Mouse (Mus musculus) gastrocnemius, postnatal 14 days (tissue): ENCODE data around the gene Zbtb38. TPM values are rescaled to one million over a fixed set of nuclear protein-coding genes. Genes with fewer than 3 reads are reported as not detected.
"Not testable (repeated sequence)": the region's sequence is repeated elsewhere in the genome, so short reads cannot be mapped to it uniquely, and the experiment has no call there.

Source experiments
- DNase-seq: peaks from one replicate; pipeline ENCODE4 v3.0.0; 2021; ENCODE audit warnings: mixed read lengths
- intact Hi-C: fragments of 180-260 bp; cut with DNase I; formaldehyde crosslinking; loops from one replicate; pipeline ENCODE4 v1.15.1; 2025; ENCODE audit warnings: low total_unique reads
- total RNA-seq, 2 experiments: library from RNA; stranded (reverse); gene quantifications; 2 replicates each; pipeline ENCODE4 v1.2.3; 2021

The Zbtb38 gene
- total RNA-seq, 2 experiments from 2014 or later: 12.9 to 14.6 TPM

DNA sequence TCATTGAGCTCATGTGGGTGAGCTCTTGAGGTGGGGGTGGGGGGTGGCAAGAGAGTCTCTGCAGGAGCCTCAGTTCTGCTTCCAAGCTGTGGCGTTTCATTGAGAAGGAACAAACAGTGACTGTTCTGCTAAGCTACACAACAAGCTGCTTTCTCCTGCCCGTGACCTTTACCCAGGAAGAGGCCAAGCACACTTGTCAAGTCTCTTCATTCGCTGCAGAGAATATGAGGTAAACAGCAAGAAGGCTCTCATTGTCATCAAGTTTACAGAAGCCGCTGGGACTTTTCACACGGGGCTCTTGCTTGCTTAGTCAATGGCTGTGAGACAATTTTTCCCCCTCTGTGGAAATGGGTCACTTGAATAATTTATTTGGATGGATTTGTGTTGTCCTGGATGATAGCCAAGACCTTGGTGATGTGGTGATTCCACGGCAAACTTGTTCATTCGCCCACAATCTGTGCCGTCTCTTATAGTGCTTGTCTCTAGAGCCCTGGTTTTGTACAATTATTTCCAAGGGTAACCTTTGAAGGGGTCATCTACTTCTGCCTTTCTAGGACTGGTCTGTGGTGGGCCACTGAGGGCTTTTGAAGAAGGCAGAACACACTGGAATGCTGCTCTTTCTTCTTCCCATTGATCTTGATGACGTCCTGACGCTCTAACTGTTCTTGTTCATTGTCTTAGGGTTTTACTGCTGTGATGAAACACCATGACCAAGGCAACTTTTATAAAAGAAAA lies 92.0 kb downstream of the Zbtb38 start:
- DNase-seq: no peak
- intact Hi-C loops: no loop called here

- DNase-seq: no peak
- intact Hi-C loops: no loop called here
These were observed 92.8 kb downstream of the Zbtb38 start for GRCm38 (mm10) chr9:96659801-96660200.

- intact Hi-C loops: no loop called here
- DNase-seq: no peak
These were observed 99.1 kb downstream of the Zbtb38 start for GRCm38 (mm10) chr9:96653538-96653937.

DNA sequence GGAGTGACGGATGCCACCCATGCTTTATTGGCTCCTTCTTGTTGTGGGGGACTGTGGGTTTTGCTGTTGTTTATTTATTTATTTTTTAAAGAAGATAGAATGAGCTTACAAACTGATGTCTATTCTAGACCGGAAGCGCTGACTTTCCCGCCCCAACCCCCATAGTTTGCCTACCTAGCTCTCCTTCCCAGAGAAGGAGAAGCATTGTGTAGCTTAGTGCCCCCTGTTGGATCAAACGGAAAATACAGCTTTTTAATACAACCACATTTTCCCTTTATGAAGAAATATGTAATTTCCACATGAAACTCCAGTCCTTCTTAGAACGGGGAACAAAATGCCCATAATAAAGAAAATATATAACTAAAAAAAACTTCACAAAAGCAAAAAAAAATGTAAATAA lies 99.9 kb downstream of the Zbtb38 start:
- DNase-seq: no peak
- intact Hi-C loops: no loop called here

- no peak for DNase-seq
- intact Hi-C loops: loop anchor here (2.0 kb wide), 1 partner anchor 78 kb away; no protein-coding TSS in a partner anchor
These were observed 101.8 kb downstream of the Zbtb38 start for GRCm38 (mm10) chr9:96650807-96651206.

DNA sequence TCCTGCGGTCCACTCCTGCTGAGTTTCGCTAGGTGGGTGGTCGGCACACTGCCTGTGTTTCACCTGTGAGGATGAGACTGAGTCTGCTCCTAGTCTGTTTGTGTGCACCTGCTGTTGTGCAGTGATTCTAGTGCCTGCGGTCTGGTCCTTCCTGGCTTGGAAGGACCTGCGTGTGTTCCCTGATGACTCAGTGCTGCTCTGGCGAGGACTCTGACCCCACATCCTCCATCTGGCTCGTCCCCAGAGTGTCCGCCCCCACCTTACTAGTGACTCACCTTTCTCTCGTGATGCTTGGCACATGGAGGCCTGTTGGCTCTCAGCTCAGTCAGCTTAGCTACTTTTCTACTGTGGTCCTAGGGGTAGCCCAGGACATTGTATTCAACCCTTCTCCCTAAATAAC lies 102.7 kb downstream of the Zbtb38 start:
- intact Hi-C loops: loop anchor here (2.0 to 10.0 kb wide), 2 partner anchors 55 to 77 kb away; no protein-coding TSS in a partner anchor
- no peak for DNase-seq

DNA sequence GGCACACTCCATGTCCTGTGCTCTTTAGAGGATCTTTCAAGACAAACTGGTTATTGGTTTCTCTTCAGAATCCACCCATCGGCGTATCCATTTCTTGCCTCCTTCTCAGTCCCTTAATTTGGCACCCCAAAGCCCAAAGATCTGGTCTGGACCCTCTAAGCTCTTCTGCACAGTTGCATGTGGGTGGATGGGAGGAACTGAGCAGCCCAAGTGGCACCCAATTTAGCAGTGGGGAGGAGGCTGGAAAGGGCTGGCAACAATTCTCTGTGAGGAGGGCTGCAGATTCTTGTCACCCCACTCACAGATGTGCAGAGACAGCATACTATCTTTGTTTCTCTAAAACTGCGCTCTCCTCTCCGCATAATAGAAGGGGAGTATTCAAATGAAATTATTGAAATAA lies 103.3 kb downstream of the Zbtb38 start:
- no peak for DNase-seq
- intact Hi-C loops: loop anchor here (10.0 kb wide), 1 partner anchor 55 kb away; no protein-coding TSS in a partner anchor

DNA sequence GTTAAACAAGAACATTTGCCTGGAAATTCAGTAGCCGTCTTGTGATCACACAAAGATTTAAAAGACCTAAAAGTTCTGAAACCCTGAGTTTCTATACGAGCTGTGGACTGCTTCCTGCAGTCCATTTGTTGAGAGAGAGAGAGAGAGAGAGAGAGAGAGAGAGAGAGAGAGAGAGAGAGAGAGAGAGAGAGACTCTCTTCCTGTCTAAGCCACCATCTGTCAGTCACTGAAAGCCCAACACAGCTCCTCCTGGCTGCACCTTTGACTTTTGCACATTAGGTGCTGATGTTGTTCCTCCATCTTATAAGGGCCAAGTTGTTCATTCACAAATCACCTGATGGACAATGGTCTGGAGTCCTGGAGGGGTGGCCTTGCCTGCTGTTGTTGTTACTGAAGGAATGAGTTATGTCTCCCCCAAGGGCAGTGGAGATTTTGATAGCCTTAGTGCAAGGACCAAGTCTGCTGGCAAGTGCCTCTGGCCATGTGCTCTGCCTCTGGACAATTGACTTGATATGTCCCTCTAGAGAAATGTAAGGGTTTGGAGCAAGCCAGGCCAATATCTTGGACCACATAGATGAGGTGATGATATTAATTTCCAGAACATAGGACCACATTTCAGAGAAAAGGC lies 105.8 kb downstream of the Zbtb38 start:
- intact Hi-C loops: loop anchor here (10.0 kb wide), 1 partner anchor 52 kb away; no protein-coding TSS in a partner anchor
- DNase-seq: no peak

GRCm38 (mm10) chr9:96644840-96645239 lies 107.8 kb downstream of the Zbtb38 start:
- no peak for DNase-seq
- intact Hi-C loops: loop anchor here (10.0 kb wide), 1 partner anchor 50 kb away; no protein-coding TSS in a partner anchor

DNA sequence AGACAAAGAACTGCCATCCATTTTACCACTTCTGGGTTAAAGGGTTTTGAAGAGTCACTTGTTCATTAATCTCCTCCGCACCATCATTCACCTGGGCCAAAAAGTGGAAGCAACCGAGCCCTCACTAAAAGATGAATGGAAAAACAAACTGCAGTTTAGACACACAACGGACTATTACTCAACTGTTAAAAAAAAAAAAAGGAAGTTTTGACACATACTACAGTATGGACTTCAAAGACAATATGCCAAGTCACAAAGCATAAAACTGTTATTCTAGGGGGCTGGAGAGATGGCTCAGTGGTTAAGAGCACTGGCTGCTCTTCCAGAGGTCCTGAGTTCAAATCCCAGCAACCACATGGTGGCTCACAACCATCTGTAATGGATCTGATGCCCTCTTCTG lies 108.6 kb downstream of the Zbtb38 start:
- intact Hi-C loops: loop anchor here (10.0 kb wide), 1 partner anchor 49 kb away; no protein-coding TSS in a partner anchor
- not testable (repeated sequence) for DNase-seq

DNA sequence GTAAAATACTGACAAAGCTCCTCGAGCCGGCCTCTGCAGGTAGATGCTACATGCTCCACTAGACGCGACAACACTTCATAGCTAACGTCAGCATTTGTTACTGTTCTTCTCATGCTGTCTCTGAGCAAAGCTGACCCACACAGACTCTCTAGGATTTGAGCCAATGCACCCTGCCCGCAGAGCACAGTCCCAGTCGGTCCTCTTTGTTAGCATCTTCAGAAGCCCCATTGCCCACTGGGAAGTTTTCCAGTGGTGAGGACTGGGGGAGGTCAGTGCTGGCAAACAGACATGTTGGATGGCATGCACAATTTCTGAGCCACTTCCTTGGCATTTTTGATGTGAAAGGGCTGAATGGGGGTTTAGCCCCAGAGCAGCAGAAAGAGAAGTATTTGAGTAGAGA lies 113.2 kb downstream of the Zbtb38 start:
- intact Hi-C loops: no loop called here
- DNase-seq: no peak

- no peak for DNase-seq
- intact Hi-C loops: no loop called here
These were observed 114.1 kb downstream of the Zbtb38 start for GRCm38 (mm10) chr9:96638508-96638907.

DNA sequence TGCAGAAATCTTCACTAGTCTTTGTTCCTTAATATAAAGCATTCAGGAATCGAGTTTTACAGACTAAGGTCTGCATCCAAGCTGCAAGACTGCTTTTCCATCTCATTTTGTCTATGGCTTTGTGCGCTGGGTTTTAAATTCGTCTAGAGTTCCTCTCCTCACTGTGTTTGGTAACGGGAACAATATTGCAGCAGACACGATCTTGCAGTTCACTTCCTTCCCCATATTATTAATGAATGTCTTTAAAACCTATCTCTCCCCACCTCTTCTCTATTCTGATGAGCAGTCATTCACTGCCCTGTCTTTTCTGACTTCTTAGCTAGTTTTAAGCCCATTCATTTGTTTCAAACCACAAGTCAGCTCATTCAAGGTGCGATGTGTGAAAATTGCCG lies 115.5 kb downstream of the Zbtb38 start:
- intact Hi-C loops: no loop called here
- DNase-seq: no peak

DNA sequence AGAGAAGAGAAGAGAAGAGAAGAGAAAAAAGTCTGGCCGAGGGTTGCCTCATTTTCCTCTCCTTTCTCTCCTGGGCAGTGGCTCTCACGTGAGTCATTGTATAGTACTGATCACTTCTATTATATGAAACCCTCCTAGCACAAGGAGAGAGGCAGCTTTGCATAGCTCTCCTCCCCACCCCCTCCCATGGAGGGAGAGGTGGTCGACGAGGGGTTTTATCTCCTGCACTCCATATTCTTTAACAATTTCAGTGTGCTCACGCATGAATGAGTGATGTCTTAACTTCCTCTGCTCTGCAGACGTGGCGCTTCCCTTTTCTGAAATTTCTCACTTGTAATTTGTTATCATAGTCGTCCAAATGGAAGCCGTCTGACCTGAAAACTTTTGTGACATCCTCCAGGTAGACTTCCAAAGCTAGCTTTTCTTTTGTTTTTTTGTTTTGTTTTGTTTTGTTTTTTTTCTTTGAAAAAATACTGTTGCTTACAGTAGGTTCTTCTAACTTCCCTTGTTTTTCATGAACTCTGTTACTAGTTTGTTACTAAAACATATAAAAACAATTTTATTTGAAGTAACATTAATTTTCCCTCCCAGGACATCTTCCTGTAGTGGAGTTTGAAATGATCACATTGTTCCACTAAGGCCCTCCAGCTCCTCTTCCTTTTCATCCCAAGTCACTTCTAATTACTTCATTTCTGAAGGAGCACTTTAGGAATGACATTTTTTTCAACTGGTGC lies 116.0 kb downstream of the Zbtb38 start:
- intact Hi-C loops: no loop called here
- DNase-seq: no peak

DNA sequence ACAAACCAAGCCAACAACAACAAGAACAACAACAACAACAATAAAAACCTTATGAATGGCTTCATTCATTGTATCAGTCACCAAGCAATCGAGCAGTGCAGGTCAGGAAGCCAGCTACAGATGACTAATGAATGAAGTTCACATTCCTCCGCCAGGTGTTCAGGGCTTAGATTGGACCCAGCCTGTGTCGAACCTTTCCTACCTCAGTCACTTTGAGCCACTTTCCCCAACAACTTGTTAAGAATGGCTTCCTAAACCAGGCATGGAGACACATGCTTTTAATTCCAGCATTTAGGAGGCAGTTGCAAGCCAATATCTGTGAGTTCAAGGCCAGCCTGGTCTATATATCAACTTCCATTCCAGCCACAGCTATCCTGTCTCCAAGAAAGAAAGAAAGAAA lies 116.7 kb downstream of the Zbtb38 start:
- DNase-seq: no peak
- intact Hi-C loops: no loop called here

- DNase-seq: no peak
- intact Hi-C loops: no loop called here
These were observed 117.5 kb downstream of the Zbtb38 start for GRCm38 (mm10) chr9:96635176-96635575.

GRCm38 (mm10) chr9:96633771-96634170 lies 118.9 kb downstream of the Zbtb38 start:
- intact Hi-C loops: no loop called here
- no peak for DNase-seq
